Mouse (Mus musculus): ENCODE measurements around the gene D930048N14Rik.

DNA sequence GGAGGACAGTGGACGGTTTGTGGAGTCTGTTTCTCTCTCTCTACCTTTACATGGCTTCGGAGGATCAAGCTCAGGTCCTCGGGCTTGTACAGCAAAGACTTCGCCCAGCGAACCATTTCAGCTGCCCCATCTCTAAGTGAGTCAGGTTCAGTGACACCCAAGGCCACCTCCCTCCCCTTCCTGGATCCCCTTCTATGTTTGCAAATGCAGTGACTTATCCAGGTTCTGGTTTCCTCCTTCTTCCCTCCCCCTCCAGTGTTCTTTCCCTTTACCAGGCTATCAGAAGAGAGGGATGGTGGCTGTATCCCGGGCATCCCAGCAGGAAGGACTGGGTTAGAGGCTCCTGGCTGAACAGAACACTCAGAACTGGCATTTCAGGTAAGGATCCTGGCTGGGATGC, 3.0 kb downstream of the D930048N14Rik start:
- TF ChIP-seq POLR2A (IDR thresholded peaks at IDR 0.05; ENCODE audit: control insufficient read depth, low read depth, low read length), result no peak
- TF ChIP-seq CTCF (IDR thresholded peaks at IDR 0.05; ENCODE audit: control insufficient read depth, insufficient read depth, insufficient replicate concordance, low read depth, low read length), result no peak
